ENCODE assay signal across 14 mouse cellular contexts in genomic region chr5:37860846-37861245, GRCm38 (mm10). TPM values are rescaled to one million over a fixed set of nuclear protein-coding genes. Genes with fewer than 3 reads are reported as not detected.
"Had no signal": no experiment of that assay in that cellular context is flagged by ENCODE, and none has a peak within 500 bp of the region (broad histone marks: within the 10 kb centered on the region; RNA-seq: fewer than 3 reads in every experiment).

No protein-coding gene starts in this region.

- H3K4me3 ChIP-seq: limb, embryonic 13.5 days; neural tube, embryonic 12.5 days had no signal

- ATAC-seq: lung, postnatal 0 days had no signal

- H3K27ac ChIP-seq: limb, embryonic 13.5 days; liver, embryonic 14.5 days; neural tube, embryonic 12.5 days had no signal

- DNase-seq: kidney, adult 18-20 months; kidney, postnatal 14 days; lung, adult 2 months; lung, postnatal 36 days; spleen, adult 18-20 months; thymus, adult 18-20 months; thymus, postnatal 25 days had no signal

- H3K4me2 ChIP-seq: limb, embryonic 13.5 days; neural tube, embryonic 12.5 days had no signal

- H3K36me3 ChIP-seq: limb, embryonic 13.5 days; neural tube, embryonic 12.5 days had no signal

- H3K9ac ChIP-seq: limb, embryonic 13.5 days; liver, embryonic 14.5 days; neural tube, embryonic 12.5 days had no signal

- H3K9me3 ChIP-seq: limb, embryonic 13.5 days; neural tube, embryonic 12.5 days had no signal

RNA-seq across cellular contexts. Expression of gene Msx1, which starts 36.5 kb away (rescaled TPM):
- total RNA-seq: megakaryocyte progenitor cell, adult 5-6 weeks; monocyte, adult 5-6 weeks; neutrophil, adult 5-6 weeks had no signal
